In the genomic region with DNA sequence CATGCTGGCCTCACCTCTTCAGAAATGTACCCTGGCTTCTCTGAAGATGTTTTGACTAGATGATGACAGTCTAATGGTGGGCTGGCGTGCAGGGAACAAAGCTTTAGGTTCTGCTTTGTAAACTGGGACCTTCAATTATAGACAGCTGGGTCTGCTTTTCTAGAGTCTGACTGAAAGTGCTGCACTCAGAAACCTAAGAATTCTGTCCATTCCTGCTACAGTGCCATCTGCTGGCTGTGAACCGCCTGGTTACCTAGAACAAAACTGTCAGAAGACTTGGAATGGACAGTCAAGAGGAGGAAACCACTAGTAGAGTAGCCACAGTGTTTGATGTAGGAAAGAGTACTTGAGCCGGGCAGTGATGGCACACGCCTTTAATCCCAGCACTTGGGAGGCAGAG, we compare ENCODE assay signal across 8 mouse cellular contexts. TPM values are rescaled to one million over a fixed set of nuclear protein-coding genes. Genes with fewer than 3 reads are reported as not detected.
DNase-seq lines count a peak whose midpoint lies in the region; ATAC-seq and TF ChIP-seq lines count a peak whose summit lies in the region.

No protein-coding gene starts in this region.

- peaks cover 3% of the 10 kb centered on the region for H3K27me3 ChIP-seq in CH12.LX (replicated peaks)
- H3K27me3 ChIP-seq in heart, embryonic 14.5 days (ENCODE audit: control insufficient read depth, insufficient read depth, low read length): no peaks in the 10 kb centered on the region
- H3K27me3 ChIP-seq in liver, embryonic 13.5 days: peaks cover 4% of the 10 kb centered on the region; the same call in 1 of the 2 replicates
- no peaks in the 10 kb centered on the region for H3K27me3 ChIP-seq in stomach, embryonic 14.5 days (ENCODE audit: control insufficient read depth, insufficient read depth, low read length)

- TF ChIP-seq POLR2A in CH12.LX (IDR thresholded peaks at IDR 0.05; ENCODE audit: low read depth, low read length): peak; percentile 35; the same call in 1 of the 2 replicates

- peak overlapping the region; percentile 77; the same call in 1 of the 2 replicates for H3K27ac ChIP-seq in CH12.LX (ENCODE audit: insufficient read depth, low read depth)
- H3K27ac ChIP-seq in heart, embryonic 14.5 days (replicated peaks in 1 of 2; ENCODE audit: control insufficient read depth in 1 of 2, insufficient read depth in 1 of 2, low read depth in 2 of 2, low read length in 2 of 2): peak overlapping the region; percentile 89 to 92
- peak overlapping the region; percentile 90 for H3K27ac ChIP-seq in liver, embryonic 13.5 days
- H3K27ac ChIP-seq in stomach, embryonic 14.5 days (ENCODE audit: low read length): peak overlapping the region; percentile 86

- DNase-seq in CH12.LX (ENCODE audit: extremely low read depth): peak; percentile 88
- DNase-seq in c-Kit-negative CD71-positive TER-119-positive erythroid progenitor cells, embryonic 14.5 days (ENCODE audit: low read depth, low spot score): peak; percentile 73
- DNase-seq in fibroblast of lung, adult 2 months (ENCODE audit: low read depth): peak; percentile 72
- peak; percentile 89 for DNase-seq in kidney, postnatal 14 days
- DNase-seq in liver, embryonic 13.5 days: peak; percentile 69
- DNase-seq in natural killer cell, adult 2 months (ENCODE audit: low spot score in 2 of 2): peak; percentile 80 to 84

- peak; percentile 50 for TF ChIP-seq RAD21 in CH12.LX (IDR thresholded peaks at IDR 0.05; ENCODE audit: low read depth, low read length)

- ATAC-seq in heart, embryonic 14.5 days (ENCODE audit: insufficient number of reproducible peaks, insufficient read depth, low FRiP score, low read depth): no peak
- no peak for ATAC-seq in liver, embryonic 13.5 days (ENCODE audit: low read depth)
- no peak for ATAC-seq in stomach, embryonic 14.5 days (ENCODE audit: insufficient number of reproducible peaks, insufficient read depth, low FRiP score, low read depth)

- H3K4me3 ChIP-seq in CH12.LX (replicated peaks in 1 of 3; ENCODE audit: low read depth in 2 of 3, low read length in 2 of 3, poor library complexity in 1 of 3): peak overlapping the region; percentile 58 to 74 (median 67)
- peak overlapping the region; percentile 37 to 88; a peak in 3 of 4 replicates for H3K4me3 ChIP-seq in heart, embryonic 14.5 days (ENCODE audit: control insufficient read depth in 1 of 2, insufficient read depth in 1 of 2, low read depth in 1 of 2, low read length in 2 of 2)
- peak overlapping the region; percentile 83 for H3K4me3 ChIP-seq in liver, embryonic 13.5 days (replicated peaks)
- peak overlapping the region; percentile 50 for H3K4me3 ChIP-seq in stomach, embryonic 14.5 days (ENCODE audit: low read depth, low read length)

- peak overlapping the region; percentile 99 for H3K4me2 ChIP-seq in CH12.LX (ENCODE audit: insufficient read depth, low read depth, poor library complexity, severe bottlenecking)
- peak overlapping the region; percentile 93 for H3K4me2 ChIP-seq in heart, embryonic 14.5 days (ENCODE audit: low read length)
- peak overlapping the region; percentile 85 for H3K4me2 ChIP-seq in liver, embryonic 13.5 days
- H3K4me2 ChIP-seq in stomach, embryonic 14.5 days (replicated peaks; ENCODE audit: low read depth, low read length): peak overlapping the region; percentile 76

- TF ChIP-seq EP300 in CH12.LX (IDR thresholded peaks at IDR 0.05; ENCODE audit: low read length): no peak

- dilution Hi-C loops in CH12.LX (cut with MboI; ENCODE audit: extremely low pct_ligation_motif_present, extremely low pct_unique_long_range_greater_than_20kb, low sequenced_read_pairs): no loop called here

- H3K9me3 ChIP-seq in CH12.LX (replicated peaks; ENCODE audit: low read length): peaks cover 6% of the 10 kb centered on the region
- no peaks in the 10 kb centered on the region for H3K9me3 ChIP-seq in heart, embryonic 14.5 days (ENCODE audit: control insufficient read depth, low read length)
- H3K9me3 ChIP-seq in liver, embryonic 13.5 days (replicated peaks): no peaks in the 10 kb centered on the region
- H3K9me3 ChIP-seq in stomach, embryonic 14.5 days (ENCODE audit: control insufficient read depth, low read depth, low read length): no peaks in the 10 kb centered on the region

- in situ Hi-C loops in CH12.LX (cut with MboI; ENCODE audit: low pct_ligation_motif_present, low pct_unique_long_range_greater_than_20kb, low sequenced_read_pairs): no loop called here

- H3K36me3 ChIP-seq in CH12.LX (replicated peaks in 1 of 2; ENCODE audit: control insufficient read depth in 1 of 2, insufficient read depth in 1 of 2, low read length in 1 of 2): peaks cover 13 to 23% of the 10 kb centered on the region in 2 experiments
- H3K36me3 ChIP-seq in heart, embryonic 14.5 days (ENCODE audit: control insufficient read depth, insufficient read depth, low read length): peaks cover 20% of the 10 kb centered on the region
- H3K36me3 ChIP-seq in liver, embryonic 13.5 days: peaks cover 20% of the 10 kb centered on the region
- peaks cover 19% of the 10 kb centered on the region; the same call in 1 of the 2 replicates for H3K36me3 ChIP-seq in stomach, embryonic 14.5 days (ENCODE audit: control insufficient read depth, insufficient read depth, low read length)

- TF ChIP-seq CTCF in CH12.LX (conservative IDR thresholded peaks at IDR 0.05 in 1 of 2, IDR thresholded peaks at IDR 0.05 in 1 of 2; ENCODE audit: low read depth in 2 of 2, low read length in 2 of 2): peak; percentile 43 to 89

- 7% methylated on average over 4 of the region's 4 CpGs for WGBS in heart, embryonic 14.5 days
- WGBS in liver, embryonic 13.5 days (ENCODE audit: insufficient replicate concordance): 0% methylated on average over 4 of the region's 4 CpGs
- 5% methylated on average over 4 of the region's 4 CpGs for WGBS in stomach, embryonic 14.5 days

- peaks cover 8% of the 10 kb centered on the region; the same call in 1 of the 2 replicates for H3K79me2 ChIP-seq in CH12.LX (replicated peaks; ENCODE audit: control insufficient read depth, extremely low read depth, insufficient read depth, poor library complexity, severe bottlenecking)

- H3K4me1 ChIP-seq in CH12.LX (ENCODE audit: control insufficient read depth in 1 of 2, insufficient read depth in 2 of 2): peaks cover 5 to 9% of the 10 kb centered on the region in 2 experiments
- peaks cover 2 to 9% of the 10 kb centered on the region in 2 experiments; a peak in 3 of 4 replicates for H3K4me1 ChIP-seq in heart, embryonic 14.5 days (ENCODE audit: control insufficient read depth in 2 of 2, insufficient read depth in 2 of 2, low read length in 2 of 2)
- H3K4me1 ChIP-seq in liver, embryonic 13.5 days (replicated peaks): peaks cover 51% of the 10 kb centered on the region
- peaks cover 7% of the 10 kb centered on the region; the same call in 1 of the 2 replicates for H3K4me1 ChIP-seq in stomach, embryonic 14.5 days (ENCODE audit: control insufficient read depth, insufficient read depth, low read length)

- H3K9ac ChIP-seq in CH12.LX (ENCODE audit: insufficient read depth, low read depth): peak overlapping the region; percentile 85
- peak overlapping the region; percentile 86 for H3K9ac ChIP-seq in heart, embryonic 14.5 days (ENCODE audit: low read length)
- peak overlapping the region; percentile 69 for H3K9ac ChIP-seq in liver, embryonic 13.5 days
- H3K9ac ChIP-seq in stomach, embryonic 14.5 days (replicated peaks; ENCODE audit: low read depth, low read length): 0 out of 2 replicates have a peak overlapping the region, but pooled peaks have one; percentile 11

TF ChIP-seq in CH12.LX, 34 proteins besides CTCF, POLR2A, EP300 and RAD21 (continues in another document):
- no peak for TF ChIP-seq ZNF384 (IDR thresholded peaks at IDR 0.05; ENCODE audit: low read depth, low read length)
- peak; percentile 48; the same call in 1 of the 2 replicates for TF ChIP-seq NELFE (IDR thresholded peaks at IDR 0.05; ENCODE audit: low read depth, low read length)

RNA-seq across cellular contexts. Expression of a gene that starts 1.0 kb away (rescaled TPM):
- total RNA-seq in CH12.LX (2012; rRNA removed) (11.3 and 12.0 TPM in 2 replicates), CH12.LX (2014; rRNA removed) (18.4 and 18.7 TPM in 2 replicates)
- polyA plus RNA-seq in CH12.LX (2012; ENCODE audit: insufficient read length, low read depth): 13.1 and 14.4 TPM in 2 replicates
- polyA plus RNA-seq in heart, embryonic 14.5 days (2014; fragmentation: Nextera tagmentation; extraction: Ambion mirVana): 32.1 and 35.6 TPM in 2 replicates
- polyA plus RNA-seq in liver, embryonic 13.5 days (2015; fragmentation: Nextera tagmentation; extraction: Ambion mirVana): 13.7 and 18.5 TPM in 2 replicates
- polyA plus RNA-seq in stomach, embryonic 14.5 days (2014; fragmentation: Nextera tagmentation; extraction: Ambion mirVana): 41.1 and 46.0 TPM in 2 replicates

RNA-seq across cellular contexts. Expression of a gene that starts 8.2 kb away (rescaled TPM):
- total RNA-seq in CH12.LX (2012; rRNA removed) (9.6 and 10.0 TPM in 2 replicates), CH12.LX (2014; rRNA removed) (10.3 and 12.0 TPM in 2 replicates)
- polyA plus RNA-seq in CH12.LX (2012; ENCODE audit: insufficient read length, low read depth): 19.7 and 20.9 TPM in 2 replicates
- 23.3 and 24.8 TPM in 2 replicates for polyA plus RNA-seq in heart, embryonic 14.5 days (2014; fragmentation: Nextera tagmentation; extraction: Ambion mirVana)
- 13.0 and 17.4 TPM in 2 replicates for polyA plus RNA-seq in liver, embryonic 13.5 days (2015; fragmentation: Nextera tagmentation; extraction: Ambion mirVana)
- polyA plus RNA-seq in stomach, embryonic 14.5 days (2014; fragmentation: Nextera tagmentation; extraction: Ambion mirVana): 44.5 and 46.8 TPM in 2 replicates

RNA-seq across cellular contexts. Expression of a gene that starts 27.0 kb away (rescaled TPM):
- total RNA-seq in CH12.LX (2012; rRNA removed) (0.13 and 0.17 TPM in 2 replicates), CH12.LX (2014; rRNA removed) (0.05 TPM in 1 of 2 replicates, not detected in the other)
- polyA plus RNA-seq in CH12.LX (2012; ENCODE audit: insufficient read length, low read depth): 0.26 and 0.27 TPM in 2 replicates
- polyA plus RNA-seq in heart, embryonic 14.5 days (2014; fragmentation: Nextera tagmentation; extraction: Ambion mirVana): 0.73 and 0.80 TPM in 2 replicates
- 0.09 and 0.10 TPM in 2 replicates for polyA plus RNA-seq in liver, embryonic 13.5 days (2015; fragmentation: Nextera tagmentation; extraction: Ambion mirVana)
- 7.4 and 15.0 TPM in 2 replicates for polyA plus RNA-seq in stomach, embryonic 14.5 days (2014; fragmentation: Nextera tagmentation; extraction: Ambion mirVana)

RNA-seq across cellular contexts. Expression of a gene that starts 27.8 kb away (rescaled TPM):
- total RNA-seq in CH12.LX (2012; rRNA removed): 2.2 and 2.4 TPM in 2 replicates
- 1.7 and 2.7 TPM in 2 replicates for total RNA-seq in CH12.LX (2014; rRNA removed)
- 2.7 and 4.6 TPM in 2 replicates for polyA plus RNA-seq in CH12.LX (2012; ENCODE audit: insufficient read length, low read depth)
- polyA plus RNA-seq in heart, embryonic 14.5 days (2014; fragmentation: Nextera tagmentation; extraction: Ambion mirVana): 8.0 and 10.0 TPM in 2 replicates
- polyA plus RNA-seq in liver, embryonic 13.5 days (2015; fragmentation: Nextera tagmentation; extraction: Ambion mirVana): 1.7 and 1.8 TPM in 2 replicates
- 14.0 and 15.3 TPM in 2 replicates for polyA plus RNA-seq in stomach, embryonic 14.5 days (2014; fragmentation: Nextera tagmentation; extraction: Ambion mirVana)

RNA-seq across cellular contexts. Expression of a gene that starts 29.4 kb away (rescaled TPM):
- total RNA-seq in CH12.LX (2012; rRNA removed) (2.5 TPM in 1 of 2 replicates, not detected in the other), CH12.LX (2014; rRNA removed) (0.38 TPM in 1 of 2 replicates, not detected in the other)
- polyA plus RNA-seq in CH12.LX (2012; ENCODE audit: insufficient read length, low read depth): 0.94 TPM in 1 of 2 replicates, not detected in the other
- polyA plus RNA-seq in heart, embryonic 14.5 days (2014; fragmentation: Nextera tagmentation; extraction: Ambion mirVana): not detected in 2 replicates
- polyA plus RNA-seq in liver, embryonic 13.5 days (2015; fragmentation: Nextera tagmentation; extraction: Ambion mirVana): not detected in 2 replicates
- polyA plus RNA-seq in stomach, embryonic 14.5 days (2014; fragmentation: Nextera tagmentation; extraction: Ambion mirVana): 0.42 and 0.65 TPM in 2 replicates

Comparison
In these comparisons a context has a peak if more than half of its experiments do, and no peak if none do; other contexts are left out.
1. H3K9ac ChIP-seq: peak in every context shown above with its lines; median percentile 86 in heart, embryonic 14.5 days; 85 in CH12.LX; 69 in liver, embryonic 13.5 days; 11 in stomach, embryonic 14.5 days.